Mouse (Mus musculus) midbrain, embryonic 12.5 days (tissue): Measurements from ENCODE around the gene Ncoa7. TPM values are rescaled to one million over a fixed set of nuclear protein-coding genes. Genes with fewer than 3 reads are reported as not detected.
A peak's percentile ranks its signal among the peaks of the same experiment; 100 is the strongest.

Experiments used
- ATAC-seq: fragments of 200-750 bp; cut with Nextera tagmentation; 2 replicates; pipeline ENCODE4 v1.8.0; 2017; ENCODE audit warnings: low read depth, moderate TSS enrichment, moderate library complexity; ENCODE audit not compliant: low FRiP score
- H3K27ac ChIP-seq: fragments of 300-500 bp; sonication (generic); replicated peaks from 2 replicates; pipeline ENCODE4 v1.5.1; 2016; ENCODE audit warnings: mild to moderate bottlenecking
- H3K27me3 ChIP-seq: fragments of 300-500 bp; sonication (generic); 2 replicates; pipeline ENCODE4 v1.6.1; 2016; ENCODE audit warnings: mild to moderate bottlenecking
- H3K36me3 ChIP-seq: fragments of 300-500 bp; sonication (generic); 2 replicates; pipeline ENCODE4 v1.6.1; 2016
- H3K4me1 ChIP-seq: fragments of 300-500 bp; sonication (generic); 2 replicates; pipeline ENCODE4 v1.6.1; 2016
- H3K4me2 ChIP-seq: fragments of 300-500 bp; sonication (generic); replicated peaks from 2 replicates; pipeline ENCODE4 v1.6.1; 2016; ENCODE audit warnings: mild to moderate bottlenecking, moderate library complexity
- H3K4me3 ChIP-seq: fragments of 300-500 bp; sonication (generic); 2 replicates; pipeline ENCODE4 v1.5.1; 2016; ENCODE audit warnings: mild to moderate bottlenecking
- H3K9ac ChIP-seq: fragments of 300-500 bp; sonication (generic); replicated peaks from 2 replicates; pipeline ENCODE4 v1.6.1; 2016; ENCODE audit warnings: mild to moderate bottlenecking, moderate library complexity
- H3K9me3 ChIP-seq: fragments of 300-500 bp; sonication (generic); 2 replicates; pipeline ENCODE4 v1.6.1; 2016; ENCODE audit warnings: mild to moderate bottlenecking
- WGBS: fragments of 180-500 bp; shearing (Covaris S2); methylation state at CpG from one replicate; pipeline ENCODE4 v1.1.7; 2016; 5-methylcytosine and 5-hydroxymethylcytosine counted together
- polyA plus RNA-seq: library from polyadenylated mRNA; unstranded; fragments of >200 nt; fragmentation: Nextera tagmentation; extraction: Ambion mirVana; gene quantifications from 2 replicates; pipeline ENCODE4 v1.2.1, GENCODE M21; 2016

Ncoa7 gene
- polyA plus RNA-seq, 1 experiment from 2014 or later = 8.0 TPM

DNA sequence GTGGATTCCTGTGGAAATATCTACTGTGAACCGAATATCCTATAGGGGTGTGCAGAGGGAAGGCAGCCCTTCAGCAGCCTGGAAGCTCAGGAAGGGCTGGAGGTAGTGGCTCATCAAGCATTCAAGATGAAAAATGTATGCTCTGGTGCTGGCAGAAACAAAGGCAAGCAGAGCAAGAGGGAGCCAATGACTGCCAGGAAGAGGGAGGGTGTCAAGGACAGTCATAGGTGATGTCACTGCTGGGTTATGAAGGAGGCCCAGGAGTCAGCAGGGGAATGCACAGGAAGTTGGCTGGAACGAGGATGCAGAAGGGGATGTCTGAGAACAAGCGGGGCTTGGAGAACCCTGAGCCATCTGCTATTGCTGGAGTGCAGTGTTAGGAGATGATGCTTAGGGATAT lies 24.9 kb downstream of the Ncoa7 start:
- H3K27ac ChIP-seq = no peak overlapping the region
- no peaks in the 10 kb centered on the region for H3K4me1 ChIP-seq
- no peak for ATAC-seq
- H3K9ac ChIP-seq = no peak overlapping the region
- no peaks in the 10 kb centered on the region for H3K27me3 ChIP-seq
- 82% methylated on average over 3 of the region's 3 CpGs for WGBS
- no peaks in the 10 kb centered on the region for H3K36me3 ChIP-seq
- no peaks in the 10 kb centered on the region for H3K9me3 ChIP-seq
- no peak overlapping the region for H3K4me2 ChIP-seq
- no peak overlapping the region for H3K4me3 ChIP-seq

DNA sequence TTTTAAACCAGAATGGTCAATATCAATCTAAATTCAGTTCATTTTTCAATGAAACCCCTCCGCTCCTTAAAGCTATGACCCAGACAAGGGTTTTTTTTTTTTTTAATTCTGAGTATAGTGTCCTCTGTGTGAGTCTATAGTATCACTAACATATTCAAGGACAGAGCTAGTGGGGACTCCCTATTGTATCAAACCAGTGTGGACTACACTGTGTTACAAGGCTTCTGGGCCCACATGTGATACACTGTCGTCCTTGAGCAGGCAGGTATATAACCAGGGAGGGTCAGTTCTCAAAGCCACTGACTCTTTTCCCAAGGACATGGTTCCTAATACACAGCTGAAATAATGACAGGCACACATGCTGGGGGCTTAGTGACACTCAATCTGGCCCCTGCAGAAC lies 27.1 kb downstream of the Ncoa7 start:
- H3K9ac ChIP-seq = no peak overlapping the region
- no peaks in the 10 kb centered on the region for H3K36me3 ChIP-seq
- H3K4me2 ChIP-seq = no peak overlapping the region
- no peaks in the 10 kb centered on the region for H3K27me3 ChIP-seq
- H3K4me1 ChIP-seq = no peaks in the 10 kb centered on the region
- no peak overlapping the region for H3K27ac ChIP-seq
- H3K4me3 ChIP-seq = no peak overlapping the region
- 89% methylated on average over 2 of the region's 2 CpGs for WGBS
- no peaks in the 10 kb centered on the region for H3K9me3 ChIP-seq
- ATAC-seq = no peak

DNA sequence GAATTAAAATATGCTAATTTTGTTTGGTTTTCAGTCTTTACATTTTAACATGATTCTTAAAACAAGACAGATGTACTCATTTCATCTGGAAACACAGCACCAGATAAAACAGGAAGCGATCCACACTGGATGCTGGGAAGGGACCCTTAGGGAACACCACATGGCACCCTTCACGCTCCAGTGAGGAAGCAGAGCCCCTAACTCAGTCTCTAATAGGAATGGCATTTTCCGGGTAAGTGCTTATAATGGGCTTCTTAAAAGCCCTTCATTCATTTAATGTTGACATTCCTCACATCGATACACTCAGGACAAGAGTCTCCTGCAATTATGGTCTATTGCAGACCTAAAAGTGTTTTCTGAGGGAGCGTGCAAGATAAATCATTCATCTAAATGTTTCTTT lies 27.6 kb downstream of the Ncoa7 start:
- ATAC-seq = peak; percentile 49; the same call in 1 of the 2 replicates
- no peak overlapping the region for H3K27ac ChIP-seq

DNA sequence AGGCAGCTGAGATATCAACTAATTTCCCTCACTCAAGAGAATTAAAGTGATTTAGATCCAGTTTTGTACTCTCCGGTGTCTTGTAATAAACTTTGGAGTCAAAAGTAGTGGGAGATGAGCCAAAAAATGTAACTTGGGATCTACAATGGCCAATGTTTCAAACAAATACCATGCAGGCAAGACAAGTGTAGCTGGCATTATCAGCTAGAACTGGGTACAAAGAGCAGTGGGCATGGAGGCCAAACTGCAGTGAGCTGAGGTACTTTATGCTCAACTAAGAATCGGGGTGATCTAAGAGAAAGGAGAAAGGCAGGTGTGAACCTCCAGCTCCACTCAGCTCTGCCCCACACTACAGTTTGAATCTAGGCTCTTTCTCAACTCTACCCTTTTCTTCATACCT lies 28.7 kb downstream of the Ncoa7 start:
- Histone ChIP-seq H3K9me3 (no peaks in the 10 kb centered on the region), H3K27ac (no peak overlapping the region), H3K36me3 (no peaks in the 10 kb centered on the region), H3K4me1 (no peaks in the 10 kb centered on the region), H3K4me3 (no peak overlapping the region), H3K27me3 (no peaks in the 10 kb centered on the region), H3K9ac (no peak overlapping the region), H3K4me2 (no peak overlapping the region)
- 95% methylated on average over 2 of the region's 2 CpGs for WGBS
- ATAC-seq = no peak

More for the DNA sequence above, 27.6 kb downstream of the Ncoa7 start:
- Histone ChIP-seq H3K36me3 (no peaks in the 10 kb centered on the region), H3K9me3 (no peaks in the 10 kb centered on the region), H3K27me3 (no peaks in the 10 kb centered on the region), H3K4me1 (no peaks in the 10 kb centered on the region), H3K4me3 (no peak overlapping the region), H3K4me2 (no peak overlapping the region), H3K9ac (no peak overlapping the region)
- 65% methylated on average over 5 of the region's 5 CpGs for WGBS

DNA sequence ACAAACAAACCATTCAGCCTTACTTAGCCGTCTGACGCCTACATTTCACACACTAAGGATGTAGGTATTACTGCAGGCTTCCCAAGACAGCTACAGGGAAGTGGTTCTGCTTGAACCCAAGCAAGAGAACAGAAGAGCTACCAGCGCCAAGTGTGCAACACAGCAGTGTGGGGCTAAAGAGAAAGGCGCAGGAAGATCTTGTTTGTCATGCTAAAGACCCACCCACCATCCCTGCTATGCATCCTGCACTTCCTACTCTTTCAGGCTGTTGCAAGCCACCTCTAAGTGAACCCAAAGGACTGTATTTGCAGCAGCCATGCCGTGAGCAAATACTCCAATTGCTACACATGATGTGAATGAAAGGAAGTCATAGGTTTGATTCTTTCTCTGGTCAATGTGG lies 29.9 kb downstream of the Ncoa7 start:
- no peaks in the 10 kb centered on the region for H3K9me3 ChIP-seq
- no peaks in the 10 kb centered on the region for H3K27me3 ChIP-seq
- no peaks in the 10 kb centered on the region for H3K4me1 ChIP-seq
- no peak overlapping the region for H3K9ac ChIP-seq
- H3K4me3 ChIP-seq = no peak overlapping the region
- H3K4me2 ChIP-seq = no peak overlapping the region
- 55% methylated on average over 5 of the region's 5 CpGs for WGBS
- H3K36me3 ChIP-seq = no peaks in the 10 kb centered on the region
- ATAC-seq = no peak
- H3K27ac ChIP-seq = no peak overlapping the region

GRCm38 (mm10) chr10:30771417-30772158 lies 31.5 kb downstream of the Ncoa7 start:
- no peak overlapping the region for H3K9ac ChIP-seq
- H3K27me3 ChIP-seq = no peaks in the 10 kb centered on the region
- WGBS = 79% methylated on average over 5 of the region's 5 CpGs

DNA sequence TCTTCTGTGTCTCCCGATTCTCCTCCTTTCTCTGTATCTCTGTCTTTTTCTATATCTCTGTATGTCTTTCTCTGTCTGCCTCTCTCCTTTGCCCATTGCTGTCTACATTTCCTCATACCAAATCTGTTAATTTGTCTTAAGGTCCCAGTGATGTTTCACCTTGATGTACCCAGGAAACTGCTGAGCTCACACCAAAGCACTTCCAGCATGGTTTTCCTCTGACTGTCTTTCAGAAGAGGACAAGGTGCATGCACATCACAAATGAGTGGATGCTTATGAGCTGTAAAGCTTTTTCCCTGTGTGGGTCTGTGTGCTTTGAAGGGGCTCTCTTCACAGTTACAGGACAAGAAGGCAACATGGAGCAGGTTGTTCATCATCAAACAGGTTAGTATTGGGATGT lies 34.3 kb downstream of the Ncoa7 start:
- 89% methylated on average over 1 of the region's 1 CpGs for WGBS
- Histone ChIP-seq H3K36me3 (no peaks in the 10 kb centered on the region), H3K4me1 (no peaks in the 10 kb centered on the region), H3K27ac (no peak overlapping the region), H3K9ac (no peak overlapping the region), H3K27me3 (no peaks in the 10 kb centered on the region), H3K9me3 (peaks cover 4% of the 10 kb centered on the region; the same call in 1 of the 2 replicates), H3K4me3 (no peak overlapping the region), H3K4me2 (no peak overlapping the region)
- no peak for ATAC-seq

More at GRCm38 (mm10) chr10:30771417-30772158, 31.5 kb downstream of the Ncoa7 start:
- Histone ChIP-seq H3K4me2 (no peak overlapping the region), H3K36me3 (no peaks in the 10 kb centered on the region), H3K27ac (no peak overlapping the region), H3K4me3 (no peak overlapping the region), H3K4me1 (no peaks in the 10 kb centered on the region), H3K9me3 (no peaks in the 10 kb centered on the region; the same call in 1 of the 2 replicates)
- ATAC-seq = no peak

DNA sequence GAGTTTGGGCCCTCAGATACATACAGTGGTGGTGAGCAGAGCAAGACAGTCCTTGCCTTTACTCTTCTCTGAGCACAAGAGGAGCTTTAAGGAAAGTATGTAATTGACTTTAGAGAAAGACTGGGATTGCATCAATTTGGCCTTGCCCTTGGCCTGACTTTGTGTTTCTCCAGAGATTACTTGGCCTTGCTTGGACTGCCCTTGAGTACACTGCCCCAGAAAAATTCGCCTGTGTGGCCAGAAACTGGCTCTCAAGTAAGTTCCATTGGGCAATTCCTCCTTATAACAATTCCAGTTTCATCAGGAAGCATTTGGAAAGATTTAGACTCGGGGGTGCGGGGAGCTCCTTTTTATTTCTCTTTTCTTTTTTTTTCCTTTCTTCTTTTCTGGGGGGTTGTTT lies 34.9 kb downstream of the Ncoa7 start:
- WGBS = 91% methylated on average over 3 of the region's 3 CpGs
- Histone ChIP-seq H3K27ac (no peak overlapping the region), H3K27me3 (no peaks in the 10 kb centered on the region), H3K9me3 (peaks cover 4% of the 10 kb centered on the region; the same call in 1 of the 2 replicates), H3K9ac (no peak overlapping the region), H3K4me2 (no peak overlapping the region), H3K4me1 (no peaks in the 10 kb centered on the region), H3K4me3 (no peak overlapping the region), H3K36me3 (no peaks in the 10 kb centered on the region)
- no peak for ATAC-seq

- H3K27ac ChIP-seq = no peak overlapping the region
- WGBS = 82% methylated on average over 8 of the region's 8 CpGs
- H3K27me3 ChIP-seq = no peaks in the 10 kb centered on the region
- no peaks in the 10 kb centered on the region for H3K4me1 ChIP-seq
- no peak for ATAC-seq
- H3K4me2 ChIP-seq = no peak overlapping the region
- no peak overlapping the region for H3K9ac ChIP-seq
- no peaks in the 10 kb centered on the region for H3K36me3 ChIP-seq
- H3K4me3 ChIP-seq = no peak overlapping the region
- H3K9me3 ChIP-seq = peaks cover 4% of the 10 kb centered on the region; the same call in 1 of the 2 replicates
These were observed 39.9 kb downstream of the Ncoa7 start for GRCm38 (mm10) chr10:30763179-30763770.

- H3K9ac ChIP-seq = no peak overlapping the region
- H3K27me3 ChIP-seq = no peaks in the 10 kb centered on the region
- H3K4me1 ChIP-seq = no peaks in the 10 kb centered on the region
- no peaks in the 10 kb centered on the region for H3K36me3 ChIP-seq
- no peak overlapping the region for H3K4me3 ChIP-seq
- ATAC-seq = no peak
- no peak overlapping the region for H3K27ac ChIP-seq
- H3K9me3 ChIP-seq = peaks cover 4% of the 10 kb centered on the region; the same call in 1 of the 2 replicates
- H3K4me2 ChIP-seq = no peak overlapping the region
- 85% methylated on average over 4 of the region's 4 CpGs for WGBS
These were observed 40.7 kb downstream of the Ncoa7 start for GRCm38 (mm10) chr10:30762284-30762964.

DNA sequence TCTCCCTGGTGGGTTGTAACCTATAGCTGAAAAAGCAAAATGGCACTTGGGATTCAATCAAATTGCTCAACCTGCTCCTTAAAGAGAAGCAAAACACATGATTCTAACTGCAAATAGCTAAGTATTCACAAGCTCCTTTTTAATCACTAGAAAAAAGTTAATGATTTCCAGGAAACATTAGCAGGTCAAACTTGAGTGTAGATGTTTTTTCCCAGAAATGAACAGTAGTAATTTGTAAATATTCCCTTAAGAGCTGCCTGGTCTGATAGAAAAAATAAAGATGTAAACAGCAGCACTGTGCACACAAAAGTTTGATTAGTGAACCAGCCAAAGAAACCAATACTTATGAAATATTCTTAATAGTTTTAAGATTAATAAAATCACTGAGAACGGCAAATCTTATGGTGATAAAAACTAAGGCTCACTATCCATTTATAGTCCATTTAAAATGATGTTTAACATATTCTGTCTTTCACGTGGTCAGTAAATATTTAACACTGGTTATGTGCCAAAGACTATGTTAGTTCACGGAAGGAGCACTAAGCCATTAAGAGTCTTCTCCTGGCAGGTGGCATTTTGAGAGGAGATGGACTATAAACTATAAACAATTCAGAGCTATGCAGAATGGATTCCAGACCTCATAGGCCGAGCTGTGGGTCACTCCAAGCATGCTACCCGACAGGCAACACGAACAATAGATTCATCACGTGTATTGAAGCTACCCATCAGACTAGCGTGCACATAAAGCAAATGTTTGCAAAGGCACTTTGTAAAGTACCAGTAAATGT lies 43.6 kb downstream of the Ncoa7 start:
- WGBS = 72% methylated on average over 8 of the region's 8 CpGs
- Histone ChIP-seq H3K9ac (no peak overlapping the region), H3K4me3 (no peak overlapping the region), H3K4me1 (no peaks in the 10 kb centered on the region), H3K36me3 (no peaks in the 10 kb centered on the region), H3K4me2 (no peak overlapping the region), H3K27ac (no peak overlapping the region), H3K9me3 (no peaks in the 10 kb centered on the region), H3K27me3 (no peaks in the 10 kb centered on the region)
- no peak for ATAC-seq

- Histone ChIP-seq H3K4me2 (no peak overlapping the region), H3K27ac (no peak overlapping the region), H3K27me3 (no peaks in the 10 kb centered on the region), H3K9me3 (no peaks in the 10 kb centered on the region), H3K9ac (no peak overlapping the region), H3K4me3 (no peak overlapping the region), H3K36me3 (no peaks in the 10 kb centered on the region), H3K4me1 (no peaks in the 10 kb centered on the region)
- ATAC-seq = no peak
These were observed 47.1 kb downstream of the Ncoa7 start for GRCm38 (mm10) chr10:30756064-30756463.
